Mouse (Mus musculus) left cerebral cortex, adult 6 months (tissue): ENCODE measurements around the gene Sprtn. TPM values are rescaled to one million over a fixed set of nuclear protein-coding genes. Genes with fewer than 3 reads are reported as not detected.

Experiments
- long read RNA-seq, 2 experiments: library from polyadenylated mRNA; unstranded; transcript quantifications; one replicate each; pipeline ENCODE4 v2.0.0; 2019 to 2020
- polyA plus RNA-seq: library from polyadenylated mRNA; unstranded; fragments of <200 nt; fragmentation: Nextera tagmentation; gene quantifications from 2 replicates; pipeline ENCODE4 v1.2.3, GENCODE M21; 2021

Gene Sprtn
- 3.0 and 3.4 TPM in 2 replicates for polyA plus RNA-seq
- long read RNA-seq, experiment 1, full-length matches to known transcripts: 7 of 14 reads
- long read RNA-seq, experiment 1, partial matches to known transcripts: 0 of 14 reads
- long read RNA-seq, experiment 1, other reads (novel, unspliced or antisense): 7 of 14 reads
- long read RNA-seq, experiment 2: 0 reads

DNA sequence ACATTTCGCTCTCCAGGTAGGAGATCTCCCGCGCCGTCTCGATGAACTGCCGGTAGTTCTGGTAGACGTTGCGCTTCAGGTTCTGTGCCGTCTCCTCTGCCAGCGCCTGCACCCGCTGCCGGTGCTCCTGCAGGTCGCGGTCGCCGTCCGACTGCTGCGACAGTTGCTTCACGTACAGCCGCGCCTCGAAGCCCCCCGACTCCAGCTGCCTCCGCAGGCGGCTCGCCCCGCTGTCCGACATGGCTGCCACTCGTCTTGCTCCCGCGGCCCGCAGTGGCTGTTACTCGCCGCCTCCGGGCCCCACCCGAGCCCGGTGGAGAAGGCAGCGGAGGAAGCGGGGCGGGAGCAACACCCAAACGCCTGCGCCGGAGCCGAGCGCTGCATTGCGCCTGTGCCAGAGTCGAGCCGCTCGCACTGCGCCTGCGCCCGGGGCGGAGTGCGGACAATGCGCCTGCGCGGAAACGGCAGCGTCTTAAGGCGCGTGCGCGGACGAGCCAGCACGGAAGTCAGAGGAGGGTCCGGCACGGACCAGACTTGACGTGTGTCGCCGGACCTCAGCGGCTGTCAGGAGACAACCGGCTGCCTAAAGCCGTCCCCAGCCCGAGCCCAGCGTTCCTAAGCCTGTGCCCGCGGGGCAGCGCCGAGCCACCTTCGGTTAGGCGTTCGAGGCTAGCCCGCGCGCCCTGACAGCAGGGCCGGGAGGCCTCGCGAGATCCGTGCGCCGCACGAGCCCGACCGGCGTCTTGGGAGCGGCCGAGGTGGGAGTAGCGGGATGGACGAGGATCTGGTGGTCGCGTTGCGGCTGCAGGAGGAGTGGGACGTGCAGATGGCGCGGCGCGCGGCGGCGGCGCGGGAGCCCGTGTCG is at the start of gene Sprtn, which contains the start of gene Exoc8:
TSS of gene Sprtn (plus strand) at position 501 of the 865 bp plus-strand sequence.
TSS of gene Exoc8 (minus strand) at position 320 of the 865 bp plus-strand sequence.

DNA sequence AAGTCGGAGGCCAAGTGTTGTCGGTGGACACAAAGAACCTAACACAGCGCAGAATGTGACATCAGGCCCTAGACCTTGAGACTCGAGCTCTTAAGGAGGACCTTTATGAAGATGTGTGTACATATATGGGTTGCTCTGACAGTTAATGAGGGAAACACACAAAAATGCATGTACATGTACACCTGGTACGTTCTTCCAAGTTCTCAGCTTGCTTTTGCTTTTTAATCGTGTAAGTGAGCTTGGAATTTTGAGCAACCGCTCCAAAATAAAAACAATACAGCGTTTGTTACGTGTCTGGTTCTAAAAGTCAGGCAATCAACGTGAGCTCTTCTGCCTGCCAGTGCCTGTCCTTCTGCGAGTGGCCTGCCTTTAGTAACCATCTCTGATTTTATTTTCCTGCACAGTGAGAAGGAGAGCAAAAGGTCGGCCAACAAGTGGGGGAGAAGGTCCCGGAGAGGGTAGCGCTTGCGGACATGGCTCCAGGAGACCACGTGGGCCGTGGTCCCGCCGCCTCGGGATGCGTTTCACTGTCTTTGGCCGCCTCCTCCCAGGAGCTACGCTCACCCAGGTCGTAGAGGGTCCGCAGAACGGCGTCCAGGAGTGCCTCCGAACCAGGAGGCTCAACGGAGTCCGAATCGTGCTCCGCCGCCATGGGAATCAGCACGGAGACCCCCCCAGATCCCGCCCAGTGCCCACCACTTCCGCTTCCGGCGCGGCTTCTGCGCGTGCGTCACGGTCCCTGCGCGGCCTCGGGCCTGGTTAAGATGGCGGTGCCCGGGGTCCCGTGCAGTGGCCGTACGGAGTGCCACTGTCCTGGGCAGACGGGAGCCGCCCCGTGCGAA is 35.1 kb upstream of the Sprtn start, which contains the start of the genes Gnpat and 2810004N23Rik:
TSS of gene Gnpat (plus strand) at position 713 of the 842 bp plus-strand sequence.
TSS of gene 2810004N23Rik (minus strand) at position 800 of the 842 bp plus-strand sequence.

GRCm38 (mm10) chr8:124949209-124950068 is 51.8 kb downstream of the Sprtn start, which contains the start of gene Egln1:
Gene Egln1, minus strand, starts transcription at chr8:124949324.

Other genes starting within 250 kb of the Sprtn start
- 10.1 and 23.4 TPM in 2 replicates for gene 2310022B05Rik, start 234.5 kb upstream of the Sprtn start, polyA plus RNA-seq
- gene Ttc13, start 175.9 kb upstream of the Sprtn start, polyA plus RNA-seq: 11.5 and 11.7 TPM in 2 replicates
- gene Arv1, start 175.7 kb upstream of the Sprtn start, polyA plus RNA-seq: 8.2 and 9.9 TPM in 2 replicates
- gene Fam89a, start 146.1 kb upstream of the Sprtn start, polyA plus RNA-seq: 0.44 and 3.3 TPM in 2 replicates
- 0.38 and 0.77 TPM in 2 replicates for gene Trim67, start 104.8 kb upstream of the Sprtn start, polyA plus RNA-seq
- gene Gnpat, start 34.9 kb upstream of the Sprtn start, polyA plus RNA-seq: 37.4 and 42.4 TPM in 2 replicates
- 16.6 and 17.4 TPM in 2 replicates for gene 2810004N23Rik, start 34.8 kb upstream of the Sprtn start, polyA plus RNA-seq
- gene Exoc8, start 181 bp upstream of the Sprtn start, polyA plus RNA-seq: 3.2 and 6.4 TPM in 2 replicates
- gene Egln1, start 51.4 kb downstream of the Sprtn start, polyA plus RNA-seq: 8.7 and 9.6 TPM in 2 replicates
- gene Tsnax, start 115.1 kb downstream of the Sprtn start, polyA plus RNA-seq: 198 and 273 TPM in 2 replicates
- gene Disc1, start 156.3 kb downstream of the Sprtn start, polyA plus RNA-seq: 0.20 and 0.29 TPM in 2 replicates